Mouse (Mus musculus) brain, embryonic 14.5 days (tissue): ENCODE data around the gene Bpifb4.

Experiments
- CTCF ChIP-seq: fragments of 200-500 bp; IDR thresholded peaks from 2 replicates; pipeline ENCODE4 v1.5.1; 2012; ENCODE audit warnings: inconsistent platforms, mild to moderate bottlenecking, moderate library complexity, borderline replicate concordance; ENCODE audit not compliant: insufficient read depth, insufficient read length; ENCODE audit errors: extremely low read depth
- POLR2A ChIP-seq: fragments of 200-500 bp; IDR thresholded peaks from 2 replicates; pipeline ENCODE4 v1.6.1; 2012; ENCODE audit warnings: mild to moderate bottlenecking, inconsistent platforms, borderline replicate concordance; ENCODE audit not compliant: poor library complexity, insufficient read depth, insufficient read length, severe bottlenecking; ENCODE audit errors: extremely low read depth

DNA sequence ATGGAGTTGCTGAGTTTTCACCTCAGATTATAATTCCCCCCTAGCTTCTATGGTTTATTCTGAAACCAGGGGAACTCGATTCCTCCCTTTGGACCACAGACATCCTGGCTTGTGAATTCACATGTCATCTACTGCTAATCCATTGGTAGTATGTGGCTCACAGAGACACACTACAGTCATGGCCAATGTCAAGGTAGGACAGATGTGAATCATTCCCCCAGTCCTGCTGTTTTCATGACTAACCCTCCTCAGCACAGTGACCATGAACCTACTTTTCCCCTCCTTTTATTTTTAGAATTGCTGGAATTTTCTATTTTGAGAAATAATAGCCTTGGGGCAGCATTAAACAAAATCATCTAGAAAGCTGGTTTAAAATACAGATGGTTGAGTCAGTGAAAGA is 69.4 kb downstream of the Bpifb4 start:
- no peak for TF ChIP-seq CTCF
- TF ChIP-seq POLR2A: no peak
